Mouse (Mus musculus) hindbrain, embryonic 15.5 days (tissue): ENCODE data around the gene App. TPM values are rescaled to one million over a fixed set of nuclear protein-coding genes. Genes with fewer than 3 reads are reported as not detected.
A peak's percentile ranks its signal among the peaks of the same experiment; 100 is the strongest.

Experiments used
- ATAC-seq: fragments of 200-750 bp; cut with Nextera tagmentation; 2 replicates; pipeline ENCODE4 v1.8.0; 2017; ENCODE audit warnings: low read depth, moderate number of reproducible peaks, moderate TSS enrichment; ENCODE audit not compliant: low FRiP score
- H3K27ac ChIP-seq: fragments of 300-500 bp; sonication (generic); replicated peaks from 2 replicates; pipeline ENCODE4 v1.5.1; 2015; ENCODE audit warnings: mild to moderate bottlenecking, inconsistent platforms
- H3K27me3 ChIP-seq: fragments of 300-500 bp; sonication (generic); 2 replicates; pipeline ENCODE4 v1.6.1; 2015; ENCODE audit warnings: control low read depth, inconsistent platforms
- H3K36me3 ChIP-seq: fragments of 300-500 bp; sonication (generic); 2 replicates; pipeline ENCODE4 v1.6.1; 2015; ENCODE audit warnings: control low read depth, inconsistent platforms
- H3K4me1 ChIP-seq: fragments of 300-500 bp; sonication (generic); replicated peaks from 2 replicates; pipeline ENCODE4 v1.6.1; 2015; ENCODE audit warnings: control low read depth, inconsistent platforms
- H3K4me2 ChIP-seq: fragments of 300-500 bp; sonication (generic); 2 replicates; pipeline ENCODE4 v1.6.1; 2015; ENCODE audit warnings: moderate library complexity, mild to moderate bottlenecking, inconsistent platforms
- H3K4me3 ChIP-seq: fragments of 300-500 bp; sonication (generic); 2 replicates; pipeline ENCODE4 v1.5.1; 2015; ENCODE audit warnings: mild to moderate bottlenecking, inconsistent platforms
- H3K9ac ChIP-seq: fragments of 300-500 bp; sonication (generic); 2 replicates; pipeline ENCODE4 v1.6.1; 2015; ENCODE audit warnings: inconsistent platforms
- H3K9me3 ChIP-seq: fragments of 300-500 bp; sonication (generic); 2 replicates; pipeline ENCODE4 v1.6.1; 2016; ENCODE audit warnings: control low read depth, inconsistent platforms
- WGBS: fragments of 180-500 bp; shearing (Covaris S2); methylation state at CpG from one replicate; pipeline ENCODE4 v1.1.7; 2015; 5-methylcytosine and 5-hydroxymethylcytosine counted together
- polyA plus RNA-seq: library from polyadenylated mRNA; unstranded; fragments of >200 nt; fragmentation: Nextera tagmentation; extraction: Ambion mirVana; gene quantifications from 2 replicates; pipeline ENCODE4 v1.2.1, GENCODE M21; 2015

The App gene
- polyA plus RNA-seq, 1 experiment from 2014 or later, result 455 TPM

GRCm38 (mm10) chr16:85133057-85133456 lies 40.5 kb downstream of the App start:
- no peaks in the 10 kb centered on the region for H3K36me3 ChIP-seq
- no peaks in the 10 kb centered on the region for H3K9me3 ChIP-seq
- no peaks in the 10 kb centered on the region for H3K27me3 ChIP-seq
- WGBS, result 80% methylated on average over 8 of the region's 8 CpGs
- no peak overlapping the region for H3K9ac ChIP-seq
- H3K4me3 ChIP-seq, result no peak overlapping the region
- H3K27ac ChIP-seq, result peak overlapping the region; percentile 51
- H3K4me2 ChIP-seq, result no peak overlapping the region
- no peak for ATAC-seq
- peaks cover 26% of the 10 kb centered on the region for H3K4me1 ChIP-seq

GRCm38 (mm10) chr16:85132182-85132581 lies 41.4 kb downstream of the App start:
- Histone ChIP-seq H3K4me3 (no peak overlapping the region), H3K9ac (no peak overlapping the region), H3K27me3 (no peaks in the 10 kb centered on the region), H3K36me3 (no peaks in the 10 kb centered on the region), H3K27ac (no peak overlapping the region), H3K4me1 (peaks cover 35% of the 10 kb centered on the region), H3K9me3 (no peaks in the 10 kb centered on the region), H3K4me2 (no peak overlapping the region)
- no peak for ATAC-seq
- WGBS, result 91% methylated on average over 5 of the region's 5 CpGs

GRCm38 (mm10) chr16:85130861-85131556 lies 42.6 kb downstream of the App start:
- Histone ChIP-seq H3K27ac (no peak overlapping the region), H3K9ac (no peak overlapping the region), H3K4me1 (peaks cover 42% of the 10 kb centered on the region), H3K27me3 (no peaks in the 10 kb centered on the region), H3K4me3 (no peak overlapping the region), H3K4me2 (no peak overlapping the region), H3K9me3 (no peaks in the 10 kb centered on the region), H3K36me3 (no peaks in the 10 kb centered on the region)
- 91% methylated on average over 7 of the region's 7 CpGs for WGBS
- no peak for ATAC-seq

- no peak overlapping the region for H3K4me3 ChIP-seq
- 63% methylated on average over 13 of the region's 13 CpGs for WGBS
- H3K27ac ChIP-seq, result peak overlapping the region; percentile 45
- H3K4me1 ChIP-seq, result peaks cover 38% of the 10 kb centered on the region
- no peak for ATAC-seq
- no peaks in the 10 kb centered on the region for H3K9me3 ChIP-seq
- no peak overlapping the region for H3K9ac ChIP-seq
- H3K27me3 ChIP-seq, result no peaks in the 10 kb centered on the region
- H3K4me2 ChIP-seq, result no peak overlapping the region
- no peaks in the 10 kb centered on the region for H3K36me3 ChIP-seq
These were observed 44.6 kb downstream of the App start for GRCm38 (mm10) chr16:85128693-85129657.

GRCm38 (mm10) chr16:85128347-85128664 lies 45.3 kb downstream of the App start:
- H3K4me2 ChIP-seq, result no peak overlapping the region
- peak overlapping the region; percentile 66 for H3K27ac ChIP-seq
- no peak overlapping the region for H3K4me3 ChIP-seq
- no peak overlapping the region for H3K9ac ChIP-seq
- WGBS, result 40% methylated on average over 5 of the region's 5 CpGs
- H3K36me3 ChIP-seq, result no peaks in the 10 kb centered on the region
- no peaks in the 10 kb centered on the region for H3K27me3 ChIP-seq
- peaks cover 31% of the 10 kb centered on the region for H3K4me1 ChIP-seq
- no peaks in the 10 kb centered on the region for H3K9me3 ChIP-seq
- peak; percentile 57; the same call in 1 of the 2 replicates for ATAC-seq

- peak; percentile 52; the same call in 1 of the 2 replicates for ATAC-seq
- no peaks in the 10 kb centered on the region for H3K9me3 ChIP-seq
- H3K4me2 ChIP-seq, result no peak overlapping the region
- 66% methylated on average over 11 of the region's 11 CpGs for WGBS
- H3K4me3 ChIP-seq, result no peak overlapping the region
- peak overlapping the region; percentile 66 for H3K27ac ChIP-seq
- H3K9ac ChIP-seq, result no peak overlapping the region
- H3K36me3 ChIP-seq, result no peaks in the 10 kb centered on the region
- H3K27me3 ChIP-seq, result no peaks in the 10 kb centered on the region
- H3K4me1 ChIP-seq, result peaks cover 30% of the 10 kb centered on the region
These were observed 45.8 kb downstream of the App start for GRCm38 (mm10) chr16:85127661-85128346.

GRCm38 (mm10) chr16:85124649-85125048 lies 48.9 kb downstream of the App start:
- Histone ChIP-seq H3K4me1 (peaks cover 29% of the 10 kb centered on the region), H3K27me3 (no peaks in the 10 kb centered on the region), H3K9me3 (no peaks in the 10 kb centered on the region), H3K4me3 (no peak overlapping the region), H3K36me3 (peaks cover 2% of the 10 kb centered on the region; the same call in 1 of the 2 replicates), H3K27ac (no peak overlapping the region), H3K9ac (no peak overlapping the region), H3K4me2 (no peak overlapping the region)
- ATAC-seq, result no peak
- WGBS, result 92% methylated on average over 4 of the region's 4 CpGs

GRCm38 (mm10) chr16:85121983-85122382 lies 51.6 kb downstream of the App start:
- H3K9me3 ChIP-seq, result no peaks in the 10 kb centered on the region
- WGBS, result 71% methylated on average over 5 of the region's 5 CpGs

GRCm38 (mm10) chr16:85118916-85119315 lies 54.6 kb downstream of the App start:
- Histone ChIP-seq H3K9ac (no peak overlapping the region), H3K27ac (no peak overlapping the region), H3K27me3 (no peaks in the 10 kb centered on the region), H3K4me2 (no peak overlapping the region), H3K9me3 (no peaks in the 10 kb centered on the region), H3K4me1 (peaks cover 3% of the 10 kb centered on the region), H3K4me3 (no peak overlapping the region), H3K36me3 (peaks cover 17% of the 10 kb centered on the region)
- ATAC-seq, result no peak
- 96% methylated on average over 6 of the region's 6 CpGs for WGBS

More at GRCm38 (mm10) chr16:85121983-85122382, 51.6 kb downstream of the App start:
- Histone ChIP-seq H3K4me1 (peaks cover 5% of the 10 kb centered on the region), H3K27me3 (no peaks in the 10 kb centered on the region), H3K27ac (no peak overlapping the region), H3K4me3 (no peak overlapping the region), H3K4me2 (no peak overlapping the region), H3K9ac (no peak overlapping the region), H3K36me3 (peaks cover 11% of the 10 kb centered on the region)
- no peak for ATAC-seq

GRCm38 (mm10) chr16:85117541-85117940 lies 56.0 kb downstream of the App start:
- Histone ChIP-seq H3K9me3 (no peaks in the 10 kb centered on the region), H3K36me3 (peaks cover 17% of the 10 kb centered on the region), H3K27me3 (no peaks in the 10 kb centered on the region), H3K4me1 (peaks cover 3% of the 10 kb centered on the region), H3K9ac (no peak overlapping the region), H3K27ac (no peak overlapping the region), H3K4me2 (no peak overlapping the region), H3K4me3 (no peak overlapping the region)
- WGBS, result 55% methylated on average over 1 of the region's 1 CpGs
- no peak for ATAC-seq

GRCm38 (mm10) chr16:85115837-85116236 lies 57.7 kb downstream of the App start:
- no peaks in the 10 kb centered on the region for H3K27me3 ChIP-seq
- 0 out of 2 replicates have a peak overlapping the region, but pooled peaks have one; percentile 30 for H3K27ac ChIP-seq
- H3K4me1 ChIP-seq, result peaks cover 10% of the 10 kb centered on the region
- ATAC-seq, result peak; percentile 66; the same call in 1 of the 2 replicates
- H3K4me2 ChIP-seq, result no peak overlapping the region
- no peak overlapping the region for H3K9ac ChIP-seq
- no peak overlapping the region for H3K4me3 ChIP-seq
- H3K36me3 ChIP-seq, result peaks cover 17% of the 10 kb centered on the region
- no peaks in the 10 kb centered on the region for H3K9me3 ChIP-seq
- WGBS, result 74% methylated on average over 5 of the region's 5 CpGs

- Histone ChIP-seq H3K4me3 (no peak overlapping the region), H3K9me3 (no peaks in the 10 kb centered on the region), H3K27ac (no peak overlapping the region), H3K4me1 (peaks cover 21% of the 10 kb centered on the region), H3K27me3 (no peaks in the 10 kb centered on the region), H3K4me2 (no peak overlapping the region), H3K36me3 (peaks cover 16% of the 10 kb centered on the region), H3K9ac (no peak overlapping the region)
- 97% methylated on average over 1 of the region's 1 CpGs for WGBS
- no peak for ATAC-seq
These were observed 58.8 kb downstream of the App start for GRCm38 (mm10) chr16:85114742-85115141.
